Mouse (Mus musculus) testis, adult 2 months (tissue): ENCODE measurements around the gene Iqce. TPM values are rescaled to one million over a fixed set of nuclear protein-coding genes. Genes with fewer than 3 reads are reported as not detected.

ENCODE experiments used
- H3K27ac ChIP-seq: fragments of 200-500 bp; 2 replicates; pipeline ENCODE4 v1.5.1; 2012; ENCODE audit warnings: low read depth, low read length; ENCODE audit not compliant: control insufficient read depth, insufficient read depth
- H3K27me3 ChIP-seq: fragments of 200-500 bp; 2 replicates; pipeline ENCODE4 v1.6.1; 2012; ENCODE audit warnings: mild to moderate bottlenecking, low read length, moderate library complexity; ENCODE audit not compliant: control insufficient read depth, insufficient read depth
- H3K36me3 ChIP-seq: fragments of 200-500 bp; 2 replicates; pipeline ENCODE4 v1.6.1; 2012; ENCODE audit warnings: mild to moderate bottlenecking, low read length; ENCODE audit not compliant: control insufficient read depth, insufficient read depth
- H3K4me1 ChIP-seq: fragments of 200-500 bp; 2 replicates; pipeline ENCODE4 v1.6.1; 2012; ENCODE audit warnings: low read length; ENCODE audit not compliant: control insufficient read depth, insufficient read depth
- H3K4me3 ChIP-seq: fragments of 200-500 bp; 2 replicates; pipeline ENCODE4 v1.5.1; 2012; ENCODE audit warnings: low read depth, mild to moderate bottlenecking, low read length, moderate library complexity, mixed read lengths; ENCODE audit not compliant: control insufficient read depth
- CTCF ChIP-seq: fragments of 200-500 bp; IDR thresholded peaks from 2 replicates; pipeline ENCODE4 v1.5.1; 2012; ENCODE audit warnings: low read depth, mild to moderate bottlenecking, inconsistent platforms, low read length, moderate library complexity; ENCODE audit not compliant: control insufficient read depth, insufficient read depth, insufficient replicate concordance
- POLR2A ChIP-seq: fragments of 200-500 bp; IDR thresholded peaks from 2 replicates; pipeline ENCODE4 v1.6.1; 2012; ENCODE audit warnings: low read depth, mild to moderate bottlenecking, inconsistent platforms, low read length, moderate library complexity; ENCODE audit not compliant: control insufficient read depth
- polyA plus RNA-seq: library from polyadenylated mRNA; depleted of rRNA; stranded (reverse); fragments of >200 nt; gene quantifications from 2 replicates; pipeline ENCODE4 v1.2.3, GENCODE M21; 2012

Gene Iqce
- polyA plus RNA-seq, 1 experiment = 126 TPM

DNA sequence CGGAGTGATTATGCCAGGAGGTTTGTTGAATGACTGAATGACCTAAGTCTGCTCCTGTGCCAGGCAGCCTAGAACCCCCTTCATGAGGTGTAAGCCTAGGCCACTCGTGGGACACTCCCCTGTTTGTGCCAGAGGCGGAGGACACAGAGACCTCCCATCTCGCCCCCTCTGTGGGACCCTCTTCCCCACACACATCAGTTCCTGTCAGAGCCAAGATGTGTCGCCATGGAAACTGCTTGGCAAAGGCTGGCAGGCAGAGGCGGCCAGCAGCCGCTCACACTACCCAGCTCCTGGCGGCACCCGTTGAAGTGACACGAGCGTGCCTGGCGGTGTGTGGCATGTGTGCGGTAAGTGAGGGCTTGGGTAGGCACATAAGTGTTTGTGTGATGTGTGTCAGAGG, 21.6 kb upstream of the Iqce start, which contains the start of gene Amz1:
Gene Amz1, plus strand, starts transcription at position 306 of the 400 bp plus-strand sequence.
- no peak for TF ChIP-seq CTCF
- H3K36me3 ChIP-seq = no peaks in the 10 kb centered on the region

DNA sequence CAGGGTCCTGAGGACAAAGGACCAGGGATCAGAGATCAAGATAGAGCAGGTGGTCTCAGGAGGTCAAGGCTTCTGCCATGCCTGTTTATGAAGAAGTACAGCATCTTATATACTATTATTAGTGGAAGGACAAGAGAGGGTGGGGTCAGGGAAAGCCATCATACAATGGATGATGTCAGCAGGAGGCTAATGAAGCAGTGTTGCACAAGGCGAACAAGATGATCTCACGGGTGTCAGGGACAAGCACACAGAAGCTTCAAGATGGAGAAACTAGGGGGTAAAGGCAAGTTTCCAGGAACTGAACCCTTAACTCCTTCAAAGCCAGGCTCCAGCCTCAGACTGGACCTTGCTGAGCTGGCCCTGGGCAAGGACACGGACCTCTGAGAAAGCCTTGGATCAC, 19.9 kb upstream of the Iqce start:
- H3K4me1 ChIP-seq = no peaks in the 10 kb centered on the region
- no peak overlapping the region for H3K4me3 ChIP-seq
- TF ChIP-seq POLR2A (no peak), CTCF (no peak)
- no peak overlapping the region for H3K27ac ChIP-seq
- H3K36me3 ChIP-seq = no peaks in the 10 kb centered on the region; the same call in 1 of the 2 replicates
- H3K27me3 ChIP-seq = no peaks in the 10 kb centered on the region

More for the DNA sequence above, 21.6 kb upstream of the Iqce start, which contains the start of gene Amz1:
- no peaks in the 10 kb centered on the region for H3K27me3 ChIP-seq
- H3K4me1 ChIP-seq = no peaks in the 10 kb centered on the region
- no peak within 1 kb of the TSS for H3K4me3 ChIP-seq
- H3K27ac ChIP-seq = no peak within 1 kb of the TSS

GRCm38 (mm10) chr5:140720773-140721172, 18.6 kb upstream of the Iqce start:
- H3K27ac ChIP-seq = no peak overlapping the region
- no peaks in the 10 kb centered on the region; the same call in 1 of the 2 replicates for H3K36me3 ChIP-seq
- no peak for TF ChIP-seq CTCF
- no peak for TF ChIP-seq POLR2A
- H3K4me1 ChIP-seq = no peaks in the 10 kb centered on the region
- no peak overlapping the region for H3K4me3 ChIP-seq
- H3K27me3 ChIP-seq = no peaks in the 10 kb centered on the region

GRCm38 (mm10) chr5:140711040-140711439, 8.9 kb upstream of the Iqce start:
- no peak for TF ChIP-seq POLR2A
- TF ChIP-seq CTCF = no peak
- Histone ChIP-seq H3K27me3 (no peaks in the 10 kb centered on the region), H3K4me1 (no peaks in the 10 kb centered on the region), H3K36me3 (peaks cover 3% of the 10 kb centered on the region), H3K4me3 (no peak overlapping the region), H3K27ac (no peak overlapping the region)

DNA sequence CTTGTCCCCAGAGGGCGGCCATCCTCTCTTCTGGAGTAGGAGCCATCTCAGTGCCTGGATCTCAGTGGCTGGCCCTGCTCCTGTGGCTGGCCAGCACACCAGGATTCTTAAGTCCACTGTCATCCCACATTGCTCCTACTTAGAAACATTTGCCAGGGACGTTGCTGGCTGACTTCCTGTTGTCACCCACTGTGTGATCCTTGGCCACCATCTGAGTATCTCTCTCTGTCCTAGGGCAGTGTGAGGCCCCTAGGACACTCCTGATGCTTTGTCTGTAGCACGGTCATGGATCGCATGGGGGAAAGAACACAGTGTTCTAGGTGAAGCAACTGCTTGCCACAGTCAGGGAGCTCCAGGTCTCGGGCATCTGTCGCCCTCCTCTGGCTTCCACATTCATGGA, 8.1 kb upstream of the Iqce start:
- Histone ChIP-seq H3K4me3 (no peak overlapping the region), H3K27ac (no peak overlapping the region), H3K27me3 (no peaks in the 10 kb centered on the region), H3K4me1 (peaks cover 7% of the 10 kb centered on the region), H3K36me3 (peaks cover 3% of the 10 kb centered on the region)
- TF ChIP-seq CTCF (no peak), POLR2A (no peak)

- Histone ChIP-seq H3K27ac (peak overlapping the region; percentile 99), H3K27me3 (no peaks in the 10 kb centered on the region), H3K36me3 (peaks cover 2% of the 10 kb centered on the region), H3K4me3 (peak overlapping the region; percentile 95), H3K4me1 (peaks cover 22% of the 10 kb centered on the region)
- TF ChIP-seq POLR2A = no peak
- TF ChIP-seq CTCF = no peak
Measured at GRCm38 (mm10) chr5:140705501-140706171, 3.5 kb upstream of the Iqce start.

DNA sequence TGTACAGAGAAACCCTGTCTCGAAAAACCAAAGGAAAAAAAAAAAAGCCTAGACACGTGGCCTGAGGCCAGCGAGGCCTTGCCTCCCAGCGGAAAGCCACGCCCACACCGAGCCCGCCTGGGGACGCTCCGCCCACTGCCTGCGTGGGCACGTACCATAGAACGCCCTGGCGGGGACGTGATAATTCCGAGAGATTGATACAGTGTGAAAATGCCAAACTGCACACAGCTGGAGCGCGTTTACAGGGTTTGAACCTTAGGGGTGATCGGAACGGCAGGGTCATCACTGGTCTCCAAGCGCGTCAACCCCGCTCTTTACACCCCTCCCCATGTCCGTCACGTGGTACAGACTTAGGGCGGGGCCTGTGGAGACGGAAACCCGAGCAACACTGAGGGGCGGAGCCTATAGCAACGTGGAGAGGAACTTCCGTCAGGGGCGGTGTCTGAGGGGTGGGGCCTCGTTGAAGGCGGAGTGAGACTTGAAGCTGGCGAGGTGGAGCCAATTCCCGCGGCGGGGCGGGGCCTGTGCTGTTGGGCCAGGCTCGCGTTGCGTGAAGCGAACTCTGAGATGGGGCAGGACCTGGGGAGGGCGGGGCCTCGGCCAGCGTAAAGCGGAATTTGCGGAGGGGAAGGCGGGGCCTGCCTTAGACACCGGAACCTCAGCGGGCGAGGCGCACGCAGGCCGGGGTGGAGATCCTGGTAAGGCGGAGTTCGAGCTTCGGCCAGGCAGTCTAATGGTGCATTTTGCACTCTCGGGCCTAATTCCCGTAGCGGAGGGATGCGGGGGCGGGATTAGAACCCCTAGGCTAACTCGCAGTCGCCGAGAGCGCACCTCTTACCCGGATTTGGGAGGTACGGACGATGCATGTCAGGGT, 2.4 kb upstream of the Iqce start, which contains the start of gene Brat1:
Gene Brat1, plus strand, starts transcription at position 634 of the 874 bp plus-strand sequence.
- Histone ChIP-seq H3K4me3 (peak within 1 kb of the TSS; percentile 95), H3K36me3 (no peaks in the 10 kb centered on the region), H3K27ac (peak within 1 kb of the TSS; percentile 99), H3K4me1 (peaks cover 22% of the 10 kb centered on the region), H3K27me3 (no peaks in the 10 kb centered on the region)
- TF ChIP-seq CTCF (peak; percentile 16; the same call in 1 of the 2 replicates), POLR2A (peak; percentile 78)
